Comparison of ENCODE assay signal across 13 mouse cellular contexts in genomic region chr10:57783289-57784130, GRCm38 (mm10). TPM values are rescaled to one million over a fixed set of nuclear protein-coding genes. Genes with fewer than 3 reads are reported as not detected.
DNase-seq lines count a peak whose midpoint lies in the region; ATAC-seq lines count a peak whose summit lies in the region.
"Had no signal": no experiment of that assay in that cellular context is flagged by ENCODE, and none has a peak within 500 bp of the region (broad histone marks: within the 10 kb centered on the region; RNA-seq: fewer than 3 reads in every experiment).

No protein-coding gene starts in this region.

- H3K9ac ChIP-seq in kidney, embryonic 15.5 days = no peak overlapping the region
- H3K9ac ChIP-seq: stomach, embryonic 15.5 days had no signal

- no peaks in the 10 kb centered on the region for H3K9me3 ChIP-seq in kidney, embryonic 15.5 days (replicated peaks)
- H3K9me3 ChIP-seq: stomach, embryonic 15.5 days had no signal

- peaks cover 17% of the 10 kb centered on the region for H3K4me1 ChIP-seq in kidney, embryonic 15.5 days

- no peak overlapping the region for H3K27ac ChIP-seq in kidney, embryonic 15.5 days
- H3K27ac ChIP-seq: stomach, embryonic 15.5 days had no signal

- no peak overlapping the region for H3K4me2 ChIP-seq in kidney, embryonic 15.5 days

- no peaks in the 10 kb centered on the region for H3K27me3 ChIP-seq in kidney, embryonic 15.5 days
- H3K27me3 ChIP-seq: stomach, embryonic 15.5 days had no signal

- ATAC-seq in granulocyte monocyte progenitor cell, adult 5-6 weeks (replicated peaks; ENCODE audit: poor library complexity, severe bottlenecking) = peak; percentile 44; the same call in 1 of the 2 replicates
- no peak for ATAC-seq in kidney, embryonic 15.5 days (replicated peaks; ENCODE audit: low FRiP score)
- ATAC-seq: inflammation-experienced regulatory T-cells, adult 6 months had no signal

- H3K4me3 ChIP-seq in kidney, embryonic 15.5 days (replicated peaks) = no peak overlapping the region
- H3K4me3 ChIP-seq: myocyte; stomach, embryonic 15.5 days had no signal

- WGBS in kidney, embryonic 15.5 days = 36% methylated on average over 13 of the region's 13 CpGs

- H3K36me3 ChIP-seq in kidney, embryonic 15.5 days = no peaks in the 10 kb centered on the region
- H3K36me3 ChIP-seq: stomach, embryonic 15.5 days had no signal

- intact Hi-C loops in left cerebral cortex, postnatal 14 days (cut with DNase I) = no loop called here
- intact Hi-C loops in heart, postnatal 10 days (cut with DNase I) = no loop called here

- peak; percentile 26 for DNase-seq in right cerebral cortex, adult 18-20 months
- DNase-seq in right cerebral cortex, postnatal 4 days = no peak
- DNase-seq in left cerebral cortex, postnatal 14 days (ENCODE audit: low spot score in 2 of 2) = peak; percentile 34 to 76
- DNase-seq in right cerebral cortex, postnatal 10 days (ENCODE audit: low spot score in 2 of 2) = peak; percentile 52 to 71
- no peak for DNase-seq in heart, postnatal 10 days
- DNase-seq in urinary bladder, adult 2 months (ENCODE audit: low spot score) = no peak
- DNase-seq: liver had no signal

RNA-seq across cellular contexts. Expression of gene Fabp7, which starts 1.2 kb away (rescaled TPM):
- 1.8 TPM in 1 of 2 replicates, not detected in the other for total RNA-seq in granulocyte monocyte progenitor cell, adult 5-6 weeks (2014; fragmentation: Nextera tagmentation)
- 1.7 TPM in 1 of 2 replicates, not detected in the other for total RNA-seq in granulocyte monocyte progenitor cell, adult 5-6 weeks (2017)
- total RNA-seq in left cerebral cortex, postnatal 14 days (2021) = 100 to 1,000 TPM; 162 to 165 TPM
- 7.8 and 14.3 TPM in 2 replicates for polyA plus RNA-seq in kidney, embryonic 15.5 days (2015; fragmentation: Nextera tagmentation; extraction: Ambion mirVana)
- 1 to 10 TPM; 2.5 to 2.7 TPM for total RNA-seq in heart, postnatal 10 days (2021)
- polyA plus RNA-seq in urinary bladder, adult 2 months (2012; rRNA removed) = 0.95 and 1.4 TPM in 2 replicates
- total RNA-seq: gastrocnemius, adult 18-20 months had no signal
- polyA plus RNA-seq: inflammation-experienced regulatory T-cells, adult 6 months had no signal

RNA-seq across cellular contexts. Expression of gene Smpdl3a, which starts 10.6 kb away (rescaled TPM):
- total RNA-seq in granulocyte monocyte progenitor cell, adult 5-6 weeks (2014; fragmentation: Nextera tagmentation) = 60.5 and 89.3 TPM in 2 replicates
- total RNA-seq in granulocyte monocyte progenitor cell, adult 5-6 weeks (2017) = 52.6 and 58.6 TPM in 2 replicates
- total RNA-seq in left cerebral cortex, postnatal 14 days (2021) = 10 to 100 TPM; 22.6 to 24.8 TPM
- 24.3 and 25.4 TPM in 2 replicates for polyA plus RNA-seq in kidney, embryonic 15.5 days (2015; fragmentation: Nextera tagmentation; extraction: Ambion mirVana)
- 10 to 100 TPM; 51.7 to 52.9 TPM for total RNA-seq in heart, postnatal 10 days (2021)
- 46.4 and 50.2 TPM in 2 replicates for polyA plus RNA-seq in urinary bladder, adult 2 months (2012; rRNA removed)

Comparison
In these comparisons a context has a peak if more than half of its experiments do, and no peak if none do; other contexts are left out.
1. DNase-seq: peak in right cerebral cortex, adult 18-20 months (single experiment), left cerebral cortex, postnatal 14 days (2 of 2) and right cerebral cortex, postnatal 10 days (2 of 2); none in right cerebral cortex, postnatal 4 days (single experiment), heart, postnatal 10 days (0 of 2) and urinary bladder, adult 2 months (single experiment).
2. RNA of gene Fabp7, which starts 1.2 kb away (total RNA-seq): 162 to 165 TPM in left cerebral cortex, postnatal 14 days; 2.5 to 2.7 TPM in heart, postnatal 10 days and 1.7 to 1.8 TPM in granulocyte monocyte progenitor cell, adult 5-6 weeks; every median in the first group is over 10 times any median in the second.